In genomic region chr2:102046481-102046880, GRCm38 (mm10) we compare ENCODE assay signal across 17 mouse cellular contexts.
"Had no signal": no experiment of that assay in that cellular context is flagged by ENCODE, and none has a peak within 500 bp of the region (broad histone marks: within the 10 kb centered on the region; RNA-seq: fewer than 3 reads in every experiment).

No protein-coding gene starts in this region.

- DNase-seq: kidney, postnatal 25 days; liver, embryonic 13.5 days; liver, postnatal 0 days; lung, postnatal 14 days; retina, postnatal 1 day; right cerebral cortex, postnatal 4 days; spleen, adult 18-20 months; thymus, adult 2 months; thymus, postnatal 36 days had no signal

- H3K4me1 ChIP-seq: liver, embryonic 13.5 days had no signal

- H3K4me2 ChIP-seq: limb, embryonic 15.5 days; liver, embryonic 13.5 days; lung, embryonic 15.5 days; midbrain, embryonic 12.5 days; neural tube, embryonic 13.5 days had no signal

- H3K27me3 ChIP-seq: limb, embryonic 15.5 days; liver, embryonic 13.5 days; lung, embryonic 15.5 days; midbrain, embryonic 12.5 days; neural tube, embryonic 13.5 days had no signal

- H3K4me3 ChIP-seq: left cerebral cortex, adult 2 months; limb, embryonic 15.5 days; liver, embryonic 13.5 days; lung, embryonic 15.5 days; megakaryocyte, embryonic 14.5 days; midbrain, embryonic 12.5 days; neural tube, embryonic 13.5 days had no signal

- H3K27ac ChIP-seq: left cerebral cortex, adult 2 months; limb, embryonic 15.5 days; liver, embryonic 13.5 days; lung, embryonic 15.5 days; macrophage; midbrain, embryonic 12.5 days; neural tube, embryonic 13.5 days had no signal

- H3K9ac ChIP-seq: limb, embryonic 15.5 days; liver, embryonic 13.5 days; liver, postnatal 0 days; lung, embryonic 15.5 days; midbrain, embryonic 12.5 days; neural tube, embryonic 13.5 days had no signal

- ATAC-seq: liver, postnatal 0 days; midbrain, embryonic 16.5 days had no signal

- H3K36me3 ChIP-seq: liver, embryonic 13.5 days had no signal

- H3K9me3 ChIP-seq: limb, embryonic 15.5 days; liver, embryonic 13.5 days; lung, embryonic 15.5 days; midbrain, embryonic 12.5 days; neural tube, embryonic 13.5 days had no signal
